Mouse (Mus musculus): ENCODE results near the gene Rgl1. TPM values are rescaled to one million over a fixed set of nuclear protein-coding genes. Genes with fewer than 3 reads are reported as not detected.

Gene Rgl1
- polyA plus RNA-seq, 1 experiment from 2014 or later, result 48.3 TPM

- 82% methylated on average over 7 of the region's 7 CpGs for WGBS
- H3K27ac ChIP-seq (ENCODE audit: low read length), result no peak overlapping the region
- no peak for ATAC-seq (ENCODE audit: insufficient read depth, low FRiP score)
Measured at GRCm38 (mm10) chr1:152639344-152639743, 126.8 kb downstream of the Rgl1 start.

GRCm38 (mm10) chr1:152634638-152635037 is 131.5 kb downstream of the Rgl1 start:
- ATAC-seq (ENCODE audit: insufficient read depth, low FRiP score), result no peak
- Histone ChIP-seq H3K36me3 (ENCODE audit: control insufficient read depth, insufficient read depth, low read length) (no peaks in the 10 kb centered on the region), H3K27ac (ENCODE audit: low read length) (no peak overlapping the region), H3K4me1 (ENCODE audit: control insufficient read depth, insufficient read depth, low read length) (no peaks in the 10 kb centered on the region), H3K4me3 (replicated peaks; ENCODE audit: low read length) (no peak overlapping the region), H3K27me3 (ENCODE audit: control insufficient read depth, insufficient read depth, low read length) (no peaks in the 10 kb centered on the region), H3K4me2 (ENCODE audit: low read depth, low read length) (no peak overlapping the region), H3K9ac (ENCODE audit: low read length) (no peak overlapping the region), H3K9me3 (replicated peaks; ENCODE audit: control insufficient read depth, low read length) (0 out of 2 replicates have a peak, but pooled peaks cover 3% of the 10 kb centered on the region)
- 71% methylated on average over 5 of the region's 5 CpGs for WGBS

More at GRCm38 (mm10) chr1:152639344-152639743, 126.8 kb downstream of the Rgl1 start:
- H3K36me3 ChIP-seq (ENCODE audit: control insufficient read depth, insufficient read depth, low read length), result no peaks in the 10 kb centered on the region
- no peaks in the 10 kb centered on the region for H3K27me3 ChIP-seq (ENCODE audit: control insufficient read depth, insufficient read depth, low read length)
- H3K9ac ChIP-seq (ENCODE audit: low read length), result no peak overlapping the region
- peaks cover 6% of the 10 kb centered on the region; the same call in 1 of the 2 replicates for H3K4me1 ChIP-seq (ENCODE audit: control insufficient read depth, insufficient read depth, low read length)
- no peak overlapping the region for H3K4me2 ChIP-seq (ENCODE audit: low read depth, low read length)
- no peak overlapping the region for H3K4me3 ChIP-seq (replicated peaks; ENCODE audit: low read length)
- no peaks in the 10 kb centered on the region for H3K9me3 ChIP-seq (replicated peaks; ENCODE audit: control insufficient read depth, low read length)

- ATAC-seq (ENCODE audit: insufficient read depth, low FRiP score), result no peak
- Histone ChIP-seq H3K4me3 (replicated peaks; ENCODE audit: low read length) (no peak overlapping the region), H3K4me2 (ENCODE audit: low read depth, low read length) (no peak overlapping the region), H3K9me3 (replicated peaks; ENCODE audit: control insufficient read depth, low read length) (0 out of 2 replicates have a peak, but pooled peaks cover 3% of the 10 kb centered on the region), H3K27me3 (ENCODE audit: control insufficient read depth, insufficient read depth, low read length) (no peaks in the 10 kb centered on the region), H3K4me1 (ENCODE audit: control insufficient read depth, insufficient read depth, low read length) (no peaks in the 10 kb centered on the region), H3K27ac (ENCODE audit: low read length) (no peak overlapping the region), H3K36me3 (ENCODE audit: control insufficient read depth, insufficient read depth, low read length) (no peaks in the 10 kb centered on the region), H3K9ac (ENCODE audit: low read length) (no peak overlapping the region)
- 79% methylated on average over 3 of the region's 3 CpGs for WGBS
Measured at GRCm38 (mm10) chr1:152629780-152630179, 136.4 kb downstream of the Rgl1 start.

- no peak for ATAC-seq (ENCODE audit: insufficient read depth, low FRiP score)
- H3K9ac ChIP-seq (ENCODE audit: low read length), result peak overlapping the region; percentile 85; the same call in 1 of the 2 replicates
- peak overlapping the region; percentile 74 for H3K4me2 ChIP-seq (ENCODE audit: low read depth, low read length)
- H3K27me3 ChIP-seq (ENCODE audit: control insufficient read depth, insufficient read depth, low read length), result no peaks in the 10 kb centered on the region
- H3K27ac ChIP-seq (ENCODE audit: low read length), result no peak overlapping the region
- no peaks in the 10 kb centered on the region for H3K9me3 ChIP-seq (replicated peaks; ENCODE audit: control insufficient read depth, low read length)
- H3K4me3 ChIP-seq (replicated peaks; ENCODE audit: low read length), result peak overlapping the region; percentile 69; the same call in 1 of the 2 replicates
- H3K4me1 ChIP-seq (ENCODE audit: control insufficient read depth, insufficient read depth, low read length), result peaks cover 15% of the 10 kb centered on the region; the same call in 1 of the 2 replicates
- no peaks in the 10 kb centered on the region for H3K36me3 ChIP-seq (ENCODE audit: control insufficient read depth, insufficient read depth, low read length)
Measured at GRCm38 (mm10) chr1:152625651-152626050, 140.5 kb downstream of the Rgl1 start.

GRCm38 (mm10) chr1:152624644-152625454 is 141.3 kb downstream of the Rgl1 start:
- Histone ChIP-seq H3K36me3 (ENCODE audit: control insufficient read depth, insufficient read depth, low read length) (no peaks in the 10 kb centered on the region), H3K9ac (ENCODE audit: low read length) (peak overlapping the region; percentile 85), H3K4me2 (ENCODE audit: low read depth, low read length) (peak overlapping the region; percentile 74), H3K27ac (ENCODE audit: low read length) (peak overlapping the region; percentile 93), H3K4me1 (ENCODE audit: control insufficient read depth, insufficient read depth, low read length) (peaks cover 15% of the 10 kb centered on the region; the same call in 1 of the 2 replicates), H3K27me3 (ENCODE audit: control insufficient read depth, insufficient read depth, low read length) (no peaks in the 10 kb centered on the region), H3K4me3 (replicated peaks; ENCODE audit: low read length) (peak overlapping the region; percentile 69), H3K9me3 (replicated peaks; ENCODE audit: control insufficient read depth, low read length) (no peaks in the 10 kb centered on the region)
- peak; percentile 86 for ATAC-seq (ENCODE audit: insufficient read depth, low FRiP score)
- under 1% methylated on average over 61 of the region's 61 CpGs for WGBS

GRCm38 (mm10) chr1:152623375-152624270 is 142.5 kb downstream of the Rgl1 start:
- Histone ChIP-seq H3K9ac (ENCODE audit: low read length) (peak overlapping the region; percentile 62), H3K9me3 (replicated peaks; ENCODE audit: control insufficient read depth, low read length) (0 out of 2 replicates have a peak, but pooled peaks cover 2% of the 10 kb centered on the region), H3K4me2 (ENCODE audit: low read depth, low read length) (peak overlapping the region; percentile 74), H3K27me3 (ENCODE audit: control insufficient read depth, insufficient read depth, low read length) (no peaks in the 10 kb centered on the region), H3K27ac (ENCODE audit: low read length) (peak overlapping the region; percentile 66), H3K4me1 (ENCODE audit: control insufficient read depth, insufficient read depth, low read length) (peaks cover 17% of the 10 kb centered on the region; the same call in 1 of the 2 replicates), H3K36me3 (ENCODE audit: control insufficient read depth, insufficient read depth, low read length) (peaks cover 1% of the 10 kb centered on the region; the same call in 1 of the 2 replicates), H3K4me3 (replicated peaks; ENCODE audit: low read length) (peak overlapping the region; percentile 69)
- ATAC-seq (ENCODE audit: insufficient read depth, low FRiP score), result no peak
- WGBS, result 37% methylated on average over 12 of the region's 12 CpGs

- 0 out of 2 replicates have a peak, but pooled peaks cover 6% of the 10 kb centered on the region for H3K9me3 ChIP-seq (replicated peaks; ENCODE audit: control insufficient read depth, low read length)
- H3K4me3 ChIP-seq (replicated peaks; ENCODE audit: low read length), result peak overlapping the region; percentile 69
- H3K9ac ChIP-seq (ENCODE audit: low read length), result peak overlapping the region; percentile 62
- peak overlapping the region; percentile 66; the same call in 1 of the 2 replicates for H3K27ac ChIP-seq (ENCODE audit: low read length)
- 60% methylated on average over 9 of the region's 9 CpGs for WGBS
- peaks cover 4% of the 10 kb centered on the region; the same call in 1 of the 2 replicates for H3K36me3 ChIP-seq (ENCODE audit: control insufficient read depth, insufficient read depth, low read length)
- peaks cover 17% of the 10 kb centered on the region; the same call in 1 of the 2 replicates for H3K4me1 ChIP-seq (ENCODE audit: control insufficient read depth, insufficient read depth, low read length)
- no peaks in the 10 kb centered on the region for H3K27me3 ChIP-seq (ENCODE audit: control insufficient read depth, insufficient read depth, low read length)
- no peak for ATAC-seq (ENCODE audit: insufficient read depth, low FRiP score)
- H3K4me2 ChIP-seq (ENCODE audit: low read depth, low read length), result peak overlapping the region; percentile 74
Measured at GRCm38 (mm10) chr1:152622765-152623211, 143.4 kb downstream of the Rgl1 start.

GRCm38 (mm10) chr1:152621624-152622023 is 144.5 kb downstream of the Rgl1 start:
- no peak overlapping the region for H3K27ac ChIP-seq (ENCODE audit: low read length)
- H3K4me3 ChIP-seq (replicated peaks; ENCODE audit: low read length), result no peak overlapping the region
- no peak for ATAC-seq (ENCODE audit: insufficient read depth, low FRiP score)
- WGBS, result 81% methylated on average over 4 of the region's 4 CpGs
- 0 out of 2 replicates have a peak, but pooled peaks cover 6% of the 10 kb centered on the region for H3K9me3 ChIP-seq (replicated peaks; ENCODE audit: control insufficient read depth, low read length)
- H3K9ac ChIP-seq (ENCODE audit: low read length), result no peak overlapping the region
- H3K36me3 ChIP-seq (ENCODE audit: control insufficient read depth, insufficient read depth, low read length), result peaks cover 4% of the 10 kb centered on the region; the same call in 1 of the 2 replicates
- H3K27me3 ChIP-seq (ENCODE audit: control insufficient read depth, insufficient read depth, low read length), result no peaks in the 10 kb centered on the region
- H3K4me1 ChIP-seq (ENCODE audit: control insufficient read depth, insufficient read depth, low read length), result peaks cover 23% of the 10 kb centered on the region
- H3K4me2 ChIP-seq (ENCODE audit: low read depth, low read length), result no peak overlapping the region

Data from stomach, embryonic 16.5 days (tissue).